Comparison of ENCODE assay signal across 9 mouse cellular contexts in the genomic region with DNA sequence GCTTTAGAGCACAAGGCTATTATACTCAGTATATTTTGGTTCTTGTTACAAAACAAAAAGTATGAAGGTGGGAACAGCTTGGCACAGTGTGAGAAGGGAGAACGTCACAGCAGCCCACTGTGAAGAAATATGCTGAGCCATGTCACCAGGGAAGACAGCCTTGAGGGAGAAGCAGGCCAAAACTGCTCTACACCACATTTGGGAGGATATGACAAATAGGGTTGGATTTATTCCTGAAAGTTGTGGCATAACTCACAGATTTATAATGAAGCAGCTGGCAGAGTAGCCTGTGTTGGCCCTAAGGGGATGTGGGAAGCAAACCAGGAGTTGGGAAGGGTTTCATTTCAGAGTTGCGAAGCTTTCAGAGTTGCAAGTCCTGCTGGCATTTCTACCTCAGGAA.
DNase-seq lines count a peak whose midpoint lies in the region; ATAC-seq and TF ChIP-seq lines count a peak whose summit lies in the region.
"Had no signal": no experiment of that assay in that cellular context is flagged by ENCODE, and none has a peak within 500 bp of the region (broad histone marks: within the 10 kb centered on the region; RNA-seq: fewer than 3 reads in every experiment).

No protein-coding gene starts in this region.

- H3K9ac ChIP-seq in intestine, postnatal 0 days (ENCODE audit: low read depth, low read length) = no peak overlapping the region
- H3K9ac ChIP-seq in liver, embryonic 11.5 days (ENCODE audit: low read depth, low read length) = no peak overlapping the region

- no peaks in the 10 kb centered on the region for H3K36me3 ChIP-seq in heart, embryonic 10.5 days
- no peaks in the 10 kb centered on the region; the same call in 1 of the 2 replicates for H3K36me3 ChIP-seq in intestine, postnatal 0 days (ENCODE audit: control insufficient read depth, insufficient read depth)
- H3K36me3 ChIP-seq in liver, embryonic 11.5 days (ENCODE audit: control insufficient read depth, insufficient read depth, low read length) = no peaks in the 10 kb centered on the region

- intact Hi-C loops in heart, postnatal 10 days (cut with DNase I) = no loop called here

- no peak overlapping the region for H3K27ac ChIP-seq in heart, embryonic 10.5 days
- H3K27ac ChIP-seq in cerebellum, adult 2 months (ENCODE audit: insufficient read depth, low read length) = no peak overlapping the region
- H3K27ac ChIP-seq in intestine, postnatal 0 days (ENCODE audit: low read depth, low read length) = no peak overlapping the region
- no peak overlapping the region for H3K27ac ChIP-seq in liver, embryonic 11.5 days (ENCODE audit: low read depth, low read length)

- TF ChIP-seq CTCF in cerebellum, adult 2 months (IDR thresholded peaks at IDR 0.05; ENCODE audit: borderline replicate concordance, insufficient read depth, low read depth, low read length) = no peak
- TF ChIP-seq CTCF in intestine, postnatal 0 days (IDR thresholded peaks at IDR 0.05; ENCODE audit: low read depth) = no peak

- H3K9me3 ChIP-seq in heart, embryonic 10.5 days = no peaks in the 10 kb centered on the region
- H3K9me3 ChIP-seq in intestine, postnatal 0 days (ENCODE audit: control insufficient read depth) = no peaks in the 10 kb centered on the region
- H3K9me3 ChIP-seq in liver, embryonic 11.5 days (ENCODE audit: control insufficient read depth, low read length) = no peaks in the 10 kb centered on the region

- 92% methylated on average over 2 of the region's 2 CpGs for WGBS in heart, embryonic 10.5 days
- 22% methylated on average over 2 of the region's 2 CpGs for WGBS in cerebellum, adult 2 months
- WGBS in intestine, postnatal 0 days = 78% methylated on average over 2 of the region's 2 CpGs
- 84% methylated on average over 2 of the region's 2 CpGs for WGBS in liver, embryonic 11.5 days

- H3K27me3 ChIP-seq in heart, embryonic 10.5 days (ENCODE audit: insufficient read depth, poor library complexity, severe bottlenecking) = no peaks in the 10 kb centered on the region
- no peaks in the 10 kb centered on the region for H3K27me3 ChIP-seq in cerebellum, adult 2 months (ENCODE audit: control insufficient read depth, insufficient read depth, low read length)
- no peaks in the 10 kb centered on the region for H3K27me3 ChIP-seq in intestine, postnatal 0 days (replicated peaks; ENCODE audit: control insufficient read depth, insufficient read depth, low read length)
- no peaks in the 10 kb centered on the region for H3K27me3 ChIP-seq in liver, embryonic 11.5 days (replicated peaks; ENCODE audit: control insufficient read depth, insufficient read depth, low read length)

- ATAC-seq in intestine, postnatal 0 days = no peak
- no peak for ATAC-seq in liver, embryonic 11.5 days (replicated peaks; ENCODE audit: low FRiP score)

- no peak for TF ChIP-seq POLR2A in cerebellum, adult 2 months (IDR thresholded peaks at IDR 0.05; ENCODE audit: borderline replicate concordance, insufficient read depth, low read length)

- no peaks in the 10 kb centered on the region for H3K4me1 ChIP-seq in heart, embryonic 10.5 days
- H3K4me1 ChIP-seq in cerebellum, adult 2 months (ENCODE audit: control insufficient read depth, insufficient read depth, low read length) = peaks cover 4% of the 10 kb centered on the region; the same call in 1 of the 2 replicates
- no peaks in the 10 kb centered on the region for H3K4me1 ChIP-seq in intestine, postnatal 0 days (replicated peaks; ENCODE audit: control insufficient read depth, insufficient read depth, low read length)
- no peaks in the 10 kb centered on the region; the same call in 1 of the 2 replicates for H3K4me1 ChIP-seq in liver, embryonic 11.5 days (replicated peaks; ENCODE audit: control insufficient read depth, insufficient read depth, low read length)

- peak; percentile 26 to 58 for DNase-seq in heart, adult 9 months (ENCODE audit: low spot score in 2 of 2)
- DNase-seq in heart, embryonic 10.5 days (ENCODE audit: low spot score) = no peak
- peak; percentile 88 for DNase-seq in NIH3T3 (ENCODE audit: low read depth)
- peak; percentile 59 to 77 for DNase-seq in cerebellum, adult 2 months
- peak; percentile 25 to 29 for DNase-seq in heart, postnatal 10 days
- DNase-seq in liver, embryonic 11.5 days (ENCODE audit: low spot score) = no peak
- DNase-seq in lung, postnatal 10 days = no peak
- DNase-seq: thymus, postnatal 25 days had no signal

- no peak overlapping the region for H3K4me3 ChIP-seq in heart, embryonic 10.5 days
- no peak overlapping the region for H3K4me3 ChIP-seq in cerebellum, adult 2 months (replicated peaks; ENCODE audit: insufficient read depth, low read depth, low read length)
- no peak overlapping the region for H3K4me3 ChIP-seq in intestine, postnatal 0 days (ENCODE audit: low read depth, low read length)
- no peak overlapping the region for H3K4me3 ChIP-seq in liver, embryonic 11.5 days (ENCODE audit: low read depth, low read length)

- H3K4me2 ChIP-seq in intestine, postnatal 0 days (replicated peaks; ENCODE audit: low read depth) = no peak overlapping the region
- no peak overlapping the region for H3K4me2 ChIP-seq in liver, embryonic 11.5 days

Comparison
In these comparisons a context has a peak if more than half of its experiments do, and no peak if none do; other contexts are left out.
1. DNase-seq: peak in heart, adult 9 months (2 of 2), NIH3T3 (single experiment), cerebellum, adult 2 months (2 of 2) and heart, postnatal 10 days (2 of 2); none in heart, embryonic 10.5 days (single experiment), liver, embryonic 11.5 days (single experiment) and lung, postnatal 10 days (single experiment).